Mouse (Mus musculus) gonadal fat pad, adult 2 months (tissue): Measurements from ENCODE around the gene Hipk2. TPM values are rescaled to one million over a fixed set of nuclear protein-coding genes. Genes with fewer than 3 reads are reported as not detected.
A peak's percentile ranks its signal among the peaks of the same experiment; 100 is the strongest.

Experiments
- DNase-seq: peaks from one replicate; pipeline ENCODE4 v3.0.0-alpha.2; 2012; ENCODE audit warnings: low read depth
- polyA plus RNA-seq: library from polyadenylated mRNA; depleted of rRNA; stranded (reverse); fragments of >200 nt; gene quantifications from 2 replicates; pipeline ENCODE4 v1.2.3, GENCODE M21; 2012

Hipk2 gene
- polyA plus RNA-seq, 1 experiment = 48.4 TPM

- DNase-seq = no peak
Observed at GRCm38 (mm10) chr6:38753729-38754128, 122.2 kb downstream of the Hipk2 start.

- DNase-seq = no peak
Observed at GRCm38 (mm10) chr6:38753025-38753424, 122.9 kb downstream of the Hipk2 start.

- DNase-seq = no peak
Observed at GRCm38 (mm10) chr6:38752495-38752894, 123.5 kb downstream of the Hipk2 start.

- no peak for DNase-seq
Observed at GRCm38 (mm10) chr6:38748037-38748436, 127.9 kb downstream of the Hipk2 start.

GRCm38 (mm10) chr6:38743351-38743750 lies 132.6 kb downstream of the Hipk2 start:
- peak; percentile 55 for DNase-seq

- DNase-seq = peak; percentile 75
Observed at GRCm38 (mm10) chr6:38742441-38742840, 133.5 kb downstream of the Hipk2 start.

- DNase-seq = no peak
Observed at GRCm38 (mm10) chr6:38741024-38741423, 134.9 kb downstream of the Hipk2 start.

- no peak for DNase-seq
Observed at GRCm38 (mm10) chr6:38739266-38739665, 136.7 kb downstream of the Hipk2 start.

- DNase-seq = no peak
Observed at GRCm38 (mm10) chr6:38737763-38738162, 138.2 kb downstream of the Hipk2 start.

GRCm38 (mm10) chr6:38736240-38736639 lies 139.7 kb downstream of the Hipk2 start:
- DNase-seq = no peak

- no peak for DNase-seq
Observed at GRCm38 (mm10) chr6:38732681-38733080, 143.3 kb downstream of the Hipk2 start.

- no peak for DNase-seq
Observed at GRCm38 (mm10) chr6:38730169-38731146, 145.5 kb downstream of the Hipk2 start.

- DNase-seq = no peak
Observed at GRCm38 (mm10) chr6:38725515-38725914, 150.4 kb downstream of the Hipk2 start.

- DNase-seq = no peak
Observed at GRCm38 (mm10) chr6:38721361-38721760, 154.6 kb downstream of the Hipk2 start.

- DNase-seq = no peak
Observed at GRCm38 (mm10) chr6:38719229-38719628, 156.7 kb downstream of the Hipk2 start.

- DNase-seq = no peak
Observed at GRCm38 (mm10) chr6:38718625-38719024, 157.3 kb downstream of the Hipk2 start.

GRCm38 (mm10) chr6:38715881-38716280 lies 160.1 kb downstream of the Hipk2 start:
- DNase-seq = no peak

- DNase-seq = no peak
Observed at GRCm38 (mm10) chr6:38713957-38714898, 161.7 kb downstream of the Hipk2 start.

- DNase-seq = no peak
Observed at GRCm38 (mm10) chr6:38710449-38710848, 165.5 kb downstream of the Hipk2 start.

- DNase-seq = no peak
Observed at GRCm38 (mm10) chr6:38704264-38704984, 171.5 kb downstream of the Hipk2 start.

GRCm38 (mm10) chr6:38703526-38703925 lies 172.4 kb downstream of the Hipk2 start:
- no peak for DNase-seq
